Mouse (Mus musculus) thymus, adult 2 months (tissue): Measurements from ENCODE around the gene Vgll4.

ENCODE experiments used
- CTCF ChIP-seq: fragments of 200-500 bp; IDR thresholded peaks from 2 replicates; pipeline ENCODE4 v1.5.1; 2012; ENCODE audit warnings: mild to moderate bottlenecking, control low read depth, low read length, moderate library complexity, borderline replicate concordance; ENCODE audit not compliant: control insufficient read depth, poor library complexity, insufficient read depth; ENCODE audit errors: extremely low read depth
- POLR2A ChIP-seq: fragments of 200-500 bp; IDR thresholded peaks from 2 replicates; pipeline ENCODE4 v1.6.1; 2012; ENCODE audit warnings: mild to moderate bottlenecking, low read length, control low read depth, moderate library complexity; ENCODE audit not compliant: control insufficient read depth, poor library complexity, insufficient read depth; ENCODE audit errors: extremely low read depth

DNA sequence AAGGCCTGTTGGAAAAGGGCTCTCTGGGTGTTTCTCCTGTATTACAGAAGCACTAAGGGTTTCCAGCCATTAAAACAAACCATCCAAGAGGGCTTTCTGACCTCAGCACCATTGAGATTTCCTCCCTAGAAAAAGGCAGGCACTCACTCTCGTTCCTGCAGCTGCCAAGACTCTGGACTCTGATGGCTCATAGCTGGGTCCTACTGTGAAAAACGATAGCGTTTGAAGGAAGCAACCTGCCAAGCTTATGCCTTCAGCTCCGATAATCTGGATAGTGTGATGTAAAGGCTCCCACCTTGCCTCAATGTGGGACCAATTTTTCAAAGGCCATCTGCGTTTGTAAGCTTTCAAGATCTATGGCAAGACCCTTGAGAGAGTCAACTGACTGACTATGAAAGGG lies 24.3 kb upstream of the Vgll4 start:
- TF ChIP-seq POLR2A (no peak), CTCF (no peak)
